Mouse (Mus musculus) urinary bladder, postnatal 4 days (tissue): Measurements from ENCODE around the gene Cd247.

ENCODE experiments used
- DNase-seq, 2 experiments: peaks; one replicate each; pipeline ENCODE4 v3.0.0; 2021 to 2022; ENCODE audit warnings: low spot score in 2 of 2

Cd247 gene

DNA sequence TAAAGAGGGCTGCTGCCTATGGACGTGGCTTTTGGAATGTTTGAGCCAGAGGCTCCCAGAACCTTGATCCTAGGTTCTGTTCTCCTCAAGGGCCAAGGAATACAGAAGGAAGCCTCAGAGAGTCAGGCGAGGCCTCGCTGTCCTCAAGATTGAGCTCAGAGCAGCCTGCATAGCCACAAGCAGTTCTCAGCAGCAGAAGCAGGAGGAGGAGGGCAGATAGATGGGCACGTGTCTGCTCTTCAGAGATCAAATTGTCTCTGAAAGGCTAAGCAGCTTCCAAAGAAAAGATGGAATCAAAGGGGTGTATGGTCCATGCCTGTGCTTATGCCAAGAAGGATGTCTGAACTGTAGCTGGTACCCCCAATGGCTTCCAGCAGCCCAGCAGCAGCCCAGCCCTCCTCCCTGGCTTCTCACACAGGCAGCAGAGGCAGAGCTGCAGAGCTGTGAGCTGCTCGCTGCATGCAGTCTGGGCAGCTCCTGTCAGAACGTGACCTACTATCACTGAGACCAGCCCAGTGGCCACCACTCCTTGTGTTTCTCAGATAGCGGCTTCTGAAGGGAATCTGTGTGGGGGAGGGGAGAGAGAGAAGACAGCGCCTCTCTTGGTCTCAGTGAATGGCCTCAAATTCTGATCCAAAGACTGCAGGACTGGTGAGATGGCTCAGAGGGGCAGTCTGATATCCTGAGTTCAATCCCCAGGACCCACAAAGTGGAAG lies 29.8 kb downstream of the Cd247 start:
- no peak for DNase-seq

DNA sequence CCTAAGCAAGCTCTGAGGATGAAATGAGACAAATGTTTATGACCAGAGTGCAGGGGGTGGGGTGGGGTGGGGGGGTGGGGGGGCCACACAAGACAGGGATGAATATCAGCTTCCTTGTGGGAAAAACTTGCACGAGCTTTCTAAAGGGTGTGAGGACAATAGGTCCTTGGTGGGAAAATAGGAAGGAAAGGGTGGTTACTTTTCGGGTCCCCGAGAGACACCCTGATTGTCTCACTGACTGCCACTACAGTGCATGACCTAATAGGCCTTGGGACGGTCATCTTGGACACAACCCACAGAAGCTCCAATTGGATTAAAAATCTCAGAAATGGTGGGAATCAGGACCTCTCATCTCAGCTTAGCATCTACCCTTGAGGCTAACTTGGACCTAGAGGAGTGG lies 30.7 kb downstream of the Cd247 start:
- DNase-seq, result no peak

DNA sequence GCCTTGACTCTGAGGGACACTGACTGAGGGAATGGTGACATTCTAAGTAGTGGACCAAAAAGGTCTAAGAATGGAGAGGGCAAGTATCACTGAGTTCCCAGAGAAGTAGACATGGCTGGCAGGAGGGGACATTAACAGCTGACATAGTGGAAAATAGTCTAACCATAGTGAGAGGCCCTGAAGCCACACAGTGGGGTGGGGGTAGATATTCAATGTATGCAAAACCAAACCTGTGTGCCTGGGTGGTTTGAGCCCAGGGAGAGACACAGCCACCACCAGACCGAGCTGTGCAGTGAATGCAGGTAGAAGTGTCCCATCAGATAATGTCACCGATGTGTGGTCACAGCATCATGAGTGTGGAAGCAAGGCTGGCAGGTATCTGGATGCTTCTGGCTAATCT lies 33.5 kb downstream of the Cd247 start:
- no peak for DNase-seq

GRCm38 (mm10) chr1:165828173-165828572 lies 39.7 kb downstream of the Cd247 start:
- DNase-seq, result no peak

GRCm38 (mm10) chr1:165828615-165829014 lies 40.1 kb downstream of the Cd247 start:
- DNase-seq, result no peak

DNA sequence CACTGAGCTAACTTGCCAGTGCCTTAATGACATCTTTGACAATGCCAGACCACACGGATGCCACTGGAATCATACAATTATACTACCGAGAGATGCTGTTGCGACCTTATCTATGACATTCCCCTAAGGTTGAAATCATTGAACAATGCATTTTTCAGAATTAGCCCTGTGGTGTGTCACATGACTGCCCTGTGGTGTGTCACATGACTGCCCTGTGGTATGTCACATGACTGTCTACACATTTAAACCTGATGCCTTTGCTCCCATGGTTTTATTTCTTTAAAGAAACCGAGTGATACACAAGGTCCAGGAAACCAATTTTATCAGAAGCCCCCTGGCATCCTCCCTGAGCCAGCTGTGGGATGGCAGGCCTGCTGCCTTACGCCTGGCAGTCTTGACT lies 41.4 kb downstream of the Cd247 start:
- DNase-seq, result no peak

DNA sequence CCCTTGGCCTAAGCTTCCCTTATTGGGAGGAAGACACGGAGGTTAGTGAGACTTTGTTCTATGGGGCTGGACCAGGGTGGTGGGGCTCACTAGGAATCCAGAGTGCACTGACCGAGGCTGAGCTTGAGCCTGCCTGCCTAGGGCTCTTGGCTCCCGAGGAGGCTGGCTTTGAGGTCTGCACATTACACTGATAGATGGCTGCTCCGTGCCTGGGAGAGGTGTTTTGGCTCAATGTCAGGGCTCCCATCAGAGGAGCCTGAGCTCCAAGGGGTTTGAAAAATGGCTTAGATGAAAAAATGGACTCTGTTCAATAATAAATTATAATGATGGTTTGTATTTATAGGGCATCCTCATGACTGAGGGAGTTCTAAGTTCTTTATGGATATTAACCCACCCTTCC lies 44.8 kb downstream of the Cd247 start:
- DNase-seq, result no peak

DNA sequence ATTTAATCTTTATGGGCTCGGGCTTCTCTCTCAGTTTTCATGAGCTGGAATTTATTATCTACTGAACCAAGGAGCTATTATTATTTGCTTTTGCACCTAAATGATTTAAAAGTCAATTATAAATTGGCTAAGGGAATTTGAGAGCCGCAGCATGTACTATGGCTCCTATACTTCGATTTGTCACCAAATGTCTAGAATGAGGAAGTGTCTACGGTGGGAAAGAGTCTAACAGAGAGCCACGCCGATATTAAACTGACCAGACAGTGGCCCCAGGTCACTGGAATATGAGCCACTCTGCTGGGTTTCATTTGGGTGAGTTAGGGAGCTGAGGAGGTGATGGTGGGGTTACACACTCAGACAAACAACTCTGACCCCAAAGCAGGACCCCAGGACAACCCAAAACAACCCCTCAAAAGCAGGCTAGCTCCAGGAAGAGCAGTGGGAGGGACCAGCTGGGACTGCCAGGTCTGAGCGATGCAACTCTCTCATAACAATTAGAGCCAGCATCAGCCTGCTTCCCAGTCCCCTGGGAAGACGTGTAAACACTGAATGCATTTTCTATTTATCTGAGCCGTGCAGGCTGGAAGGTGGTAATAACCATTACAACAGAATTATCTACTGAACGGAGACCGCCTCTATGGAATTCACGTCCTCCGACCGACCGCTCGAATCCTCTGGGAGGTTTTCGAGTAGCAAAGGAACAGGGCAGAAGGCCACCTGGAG lies 45.6 kb downstream of the Cd247 start:
- DNase-seq, result no peak

DNA sequence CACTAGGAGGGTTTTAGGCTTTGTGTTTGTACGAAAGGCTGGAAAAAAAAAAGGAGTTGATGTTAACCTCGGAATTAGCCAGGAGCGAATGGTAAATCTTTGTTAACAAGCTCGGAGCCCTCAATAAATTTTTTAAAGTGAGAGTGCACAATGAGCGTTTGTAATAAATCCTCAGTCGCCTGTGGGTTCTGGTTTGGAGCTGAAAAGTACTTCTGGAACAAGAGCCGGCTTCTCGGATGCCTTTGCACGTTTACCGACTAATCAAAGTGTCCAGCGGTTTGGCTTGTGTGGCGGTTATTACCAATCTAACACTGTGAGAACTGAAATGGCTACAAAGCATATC lies 46.1 kb downstream of the Cd247 start:
- no peak for DNase-seq

- no peak for DNase-seq
These were observed 48.0 kb downstream of the Cd247 start for GRCm38 (mm10) chr1:165836461-165836860.

DNA sequence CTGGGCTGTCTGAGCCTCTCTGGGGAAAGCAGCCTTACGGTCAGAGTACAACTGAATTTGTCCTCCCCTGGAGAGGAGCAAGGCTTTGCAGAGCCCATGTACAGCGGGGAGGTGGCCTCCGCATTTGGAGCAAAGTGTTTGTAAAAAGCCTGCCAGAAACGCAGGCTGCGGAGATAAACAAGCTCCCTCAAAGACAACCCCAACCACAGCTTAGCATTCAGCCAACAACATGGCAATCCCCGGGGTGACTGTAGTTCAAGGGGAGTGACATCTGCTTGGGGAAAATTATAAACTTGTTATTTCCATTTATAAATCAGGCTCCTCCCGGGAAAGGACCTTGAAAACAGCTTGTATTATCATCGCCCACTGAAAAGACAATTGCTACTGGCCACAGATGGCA lies 49.1 kb downstream of the Cd247 start:
- DNase-seq, result no peak

- no peak for DNase-seq
These were observed 50.7 kb downstream of the Cd247 start for GRCm38 (mm10) chr1:165839201-165839600.

- DNase-seq, result no peak
These were observed 52.2 kb downstream of the Cd247 start for GRCm38 (mm10) chr1:165840548-165841230.

- DNase-seq, result no peak
These were observed 53.7 kb downstream of the Cd247 start for GRCm38 (mm10) chr1:165842170-165842569.

DNA sequence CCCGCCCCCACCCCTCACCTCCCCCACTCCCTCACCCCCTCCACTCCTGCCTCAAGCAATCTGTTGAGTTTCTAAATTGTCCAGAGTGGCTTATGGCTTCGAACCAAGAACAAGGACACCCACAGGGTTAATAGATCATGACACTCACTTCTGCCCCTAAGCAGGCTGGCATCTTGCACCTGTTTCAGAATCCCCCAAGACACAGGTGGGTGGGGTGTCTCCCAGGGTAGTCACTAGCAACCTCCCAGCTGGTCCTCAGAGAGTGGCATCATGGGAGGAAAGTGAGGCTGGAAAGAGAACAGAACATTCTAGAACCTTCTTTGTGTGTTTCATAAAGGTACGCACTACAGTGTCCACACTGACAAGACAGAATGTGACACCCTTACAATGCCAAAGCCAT lies 55.1 kb downstream of the Cd247 start:
- no peak for DNase-seq

DNA sequence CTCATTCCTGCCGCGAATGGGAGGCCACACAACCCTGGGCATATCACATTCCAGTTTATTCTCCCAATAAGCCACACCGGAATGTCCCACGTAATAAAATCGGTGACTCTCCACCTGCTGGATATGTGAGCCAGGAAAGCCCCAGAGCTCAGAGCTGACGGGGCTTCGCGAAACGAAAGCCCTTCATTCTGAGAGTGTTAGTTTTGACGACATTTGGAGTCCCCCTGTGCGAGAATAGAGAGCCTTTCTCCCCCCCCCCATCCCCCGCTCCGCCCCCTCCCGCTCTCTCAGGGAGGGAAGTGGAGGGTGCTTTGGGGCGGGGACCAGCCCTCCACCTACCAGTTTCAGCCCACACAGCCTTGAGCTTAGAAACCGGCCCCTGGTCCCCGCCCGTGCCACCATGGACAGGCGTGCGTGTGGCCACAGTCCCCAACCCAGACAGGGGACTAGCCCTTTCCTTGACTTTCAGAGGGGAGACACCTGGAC lies 56.0 kb downstream of the Cd247 start:
- DNase-seq, result no peak

DNA sequence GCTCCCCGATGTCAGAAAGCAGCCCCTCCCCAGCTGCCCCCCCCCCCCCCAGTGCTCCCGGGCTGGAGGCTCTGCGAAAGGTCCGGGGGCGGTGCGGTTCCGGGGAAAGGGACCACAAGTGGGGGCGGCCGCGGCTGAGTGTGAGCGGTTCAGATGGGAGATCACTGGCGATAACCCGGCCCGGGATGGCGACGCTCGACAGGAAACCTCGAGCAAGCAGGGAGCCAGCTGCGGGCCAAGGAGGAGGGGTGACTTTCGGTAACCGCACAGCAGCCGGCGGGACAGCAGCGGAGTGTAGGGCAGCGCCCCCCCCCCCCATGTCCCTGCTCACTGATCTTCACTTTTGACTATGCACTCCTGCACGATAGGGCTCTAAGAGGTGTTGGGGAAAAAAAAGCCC lies 56.5 kb downstream of the Cd247 start:
- DNase-seq, result no peak

GRCm38 (mm10) chr1:165845366-165845765 lies 56.9 kb downstream of the Cd247 start:
- no peak for DNase-seq

DNA sequence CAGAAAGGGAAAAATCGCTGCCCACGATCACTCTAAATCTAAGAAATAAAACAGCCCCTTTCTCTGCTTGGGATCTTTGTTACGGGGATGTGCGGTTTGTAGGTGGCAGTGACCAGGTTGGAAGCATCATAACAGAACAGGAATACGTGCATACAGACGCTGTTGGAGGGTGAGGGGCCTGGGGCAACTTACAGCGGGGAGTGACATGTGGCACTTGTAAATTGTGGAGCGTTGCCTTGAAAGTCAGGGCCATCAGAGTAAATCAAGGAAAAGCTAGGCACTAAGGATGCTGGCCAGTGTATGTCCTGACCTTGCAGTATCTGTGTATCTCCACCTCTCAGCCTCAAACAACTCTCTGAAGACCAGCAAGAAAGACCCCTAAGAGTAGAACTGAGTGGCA lies 59.9 kb downstream of the Cd247 start:
- DNase-seq, result no peak

DNA sequence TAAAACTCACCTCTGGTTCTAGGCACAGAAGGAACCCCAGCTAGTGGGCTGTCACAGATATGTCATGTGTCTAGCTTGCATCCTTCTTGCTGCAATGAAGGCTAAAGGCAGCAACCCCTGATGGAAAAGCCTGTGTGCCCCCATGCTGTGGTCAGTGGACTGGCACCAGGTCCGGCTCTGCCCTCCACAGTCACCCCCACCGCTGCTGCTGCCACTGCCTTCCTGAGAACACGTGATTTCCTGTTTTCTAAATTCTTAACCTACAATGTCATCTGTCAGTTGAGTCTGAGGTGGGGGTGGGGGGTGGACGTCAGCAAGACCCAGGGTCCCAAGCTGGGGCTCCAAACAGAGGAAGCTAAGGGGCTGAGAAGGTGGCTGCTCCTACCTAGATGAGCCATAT lies 60.4 kb downstream of the Cd247 start:
- DNase-seq, result no peak

DNA sequence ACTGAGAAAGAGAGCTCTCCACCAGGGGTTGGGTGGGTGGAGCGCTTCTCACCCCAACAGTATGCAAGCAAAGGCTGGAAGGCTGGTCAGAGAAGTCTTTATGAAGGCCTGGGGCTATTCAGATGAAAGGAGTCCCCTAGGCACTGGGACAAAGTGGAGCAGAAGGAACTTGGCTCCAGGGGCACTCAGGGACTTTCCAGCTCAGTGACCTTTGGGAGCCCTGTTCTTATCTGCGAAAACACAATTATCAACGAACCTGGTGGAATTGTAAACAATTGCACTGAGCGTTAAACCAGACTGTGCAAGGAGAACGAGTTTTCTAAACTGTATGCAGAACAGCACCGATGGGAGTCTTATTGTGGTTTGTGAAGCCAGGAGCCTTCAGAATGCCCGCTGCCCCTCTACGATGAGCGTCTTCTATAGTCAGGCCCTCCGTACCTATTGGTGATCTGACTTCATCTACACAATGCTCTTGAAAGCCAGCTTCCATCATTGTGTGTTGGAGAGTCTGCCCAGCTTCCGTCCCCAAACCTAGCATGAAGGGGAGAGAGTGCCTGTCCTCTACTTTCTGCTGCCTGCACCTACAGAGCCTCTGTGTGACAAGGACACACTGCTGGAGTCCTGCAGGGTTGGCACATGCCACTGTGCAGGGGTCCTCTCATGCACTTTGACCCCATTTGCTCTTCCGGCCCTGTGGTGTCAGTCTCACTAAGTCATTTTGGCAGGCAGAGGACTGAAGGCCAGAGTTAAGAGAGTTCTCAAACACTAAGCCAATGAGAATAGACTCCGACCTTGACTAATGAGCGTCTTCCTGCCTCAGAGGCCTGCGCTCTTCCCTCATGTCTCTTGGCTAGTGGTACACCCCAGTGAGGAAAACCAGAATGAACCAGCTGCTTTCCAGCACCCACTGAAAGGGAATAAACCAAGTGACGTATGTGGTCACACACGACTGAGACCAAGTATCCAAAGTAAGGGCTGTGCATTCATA lies 61.3 kb downstream of the Cd247 start:
- no peak for DNase-seq

- DNase-seq, result peak in 1 of 2 experiments; percentile 59
These were observed 63.6 kb downstream of the Cd247 start for GRCm38 (mm10) chr1:165852131-165852530.
